Mouse (Mus musculus) gastrocnemius, adult 18-20 months (tissue): Measurements from ENCODE around the gene Rragd. TPM values are rescaled to one million over a fixed set of nuclear protein-coding genes. Genes with fewer than 3 reads are reported as not detected.

Experiments
- total RNA-seq, 2 experiments: library from RNA; stranded (reverse); gene quantifications; 2 replicates each; pipeline ENCODE4 v1.2.3; 2021

The Rragd gene
- total RNA-seq, 2 experiments from 2014 or later: 174 to 189 TPM

Other genes with a start within 250 kb of the Rragd start
- gene Lyrm2, start 182.8 kb upstream of the Rragd start, total RNA-seq: 10 to 100 TPM; 23.0 to 24.9 TPM
- 1 to 10 TPM; 3.0 to 6.9 TPM for gene Ankrd6, start 32.2 kb upstream of the Rragd start, total RNA-seq
- 10 to 100 TPM; 47.3 to 49.3 TPM for gene Ube2j1, start 48.4 kb downstream of the Rragd start, total RNA-seq
- gene Gabrr2, start 80.0 kb downstream of the Rragd start, total RNA-seq: 1 to 10 TPM; 1.8 to 1.9 TPM
- under 1 TPM; 0.12 to 0.34 TPM for gene Gabrr1, start 149.5 kb downstream of the Rragd start, total RNA-seq
- gene Pm20d2, start 206.7 kb downstream of the Rragd start, total RNA-seq: 10 to 100 TPM; 32.8 to 47.4 TPM
- not detected for gene Srsf12, start 226.0 kb downstream of the Rragd start, total RNA-seq